Mouse (Mus musculus): Measurements from ENCODE around the gene Atp13a3.

DNA sequence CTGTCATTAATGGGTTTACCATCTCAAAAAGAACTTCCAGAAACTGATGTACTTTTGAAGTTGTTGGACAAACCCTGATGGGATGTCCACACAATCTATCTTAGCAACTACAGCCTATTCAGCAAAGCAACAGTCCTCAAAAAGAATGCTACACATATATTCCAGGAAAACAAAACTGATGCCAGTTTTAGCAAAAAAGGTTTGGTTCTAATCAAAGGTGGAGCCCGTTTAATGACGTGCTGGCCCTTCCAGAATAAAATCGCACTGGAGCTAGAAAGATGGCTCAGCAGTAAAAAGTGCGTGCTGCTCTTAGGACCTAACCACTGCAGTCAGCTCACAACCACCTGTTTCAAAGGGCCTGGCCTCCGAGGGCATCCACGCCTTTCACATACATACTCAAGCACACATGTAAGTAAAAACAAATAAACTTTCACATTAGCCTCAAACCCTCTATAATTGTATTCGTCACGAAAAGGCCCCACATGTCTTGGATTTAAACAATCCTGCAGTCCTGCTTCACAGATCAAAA is 18.8 kb downstream of the Atp13a3 start:
- TF ChIP-seq POLR2A (IDR thresholded peaks at IDR 0.05; ENCODE audit: extremely low read depth, insufficient read depth, low read length) (no peak), CTCF (IDR thresholded peaks at IDR 0.05; ENCODE audit: extremely low read depth, insufficient read depth, low read length) (no peak)
